Mouse (Mus musculus): Measurements from ENCODE around the gene Lrrc2. TPM values are rescaled to one million over a fixed set of nuclear protein-coding genes. Genes with fewer than 3 reads are reported as not detected.

The Lrrc2 gene
- total RNA-seq, 2 experiments from 2014 or later = 213 to 241 TPM

Small RNA genes within 50 kb of the gene (microRNA-seq; reads per million reads assigned to microRNA genes)
- gene Gm24269 (ENCODE audit: borderline number of aligned reads in 2 of 2) = 0 reads per million in 2 experiments

Other genes starting within 250 kb of the Lrrc2 start
- over 10,000 TPM; 10,942 to 11,353 TPM for gene Myl3, start 209.7 kb upstream of the Lrrc2 start, total RNA-seq (2021)
- gene Pth1r, start 204.4 kb upstream of the Lrrc2 start, total RNA-seq (2021) = 1 to 10 TPM; 6.5 to 6.6 TPM
- not detected for gene Prss42, start 153.4 kb upstream of the Lrrc2 start, total RNA-seq (2021)
- gene Prss44, start 137.6 kb upstream of the Lrrc2 start, total RNA-seq (2021) = not detected
- gene Prss43, start 124.9 kb upstream of the Lrrc2 start, total RNA-seq (2021) = not detected
- gene Prss45, start 117.0 kb upstream of the Lrrc2 start, total RNA-seq (2021) = not detected
- gene Prss46, start 107.0 kb upstream of the Lrrc2 start, total RNA-seq (2021) = not detected
- gene Prss50, start 93.6 kb upstream of the Lrrc2 start, total RNA-seq (2021) = not detected
- 10 to 100 TPM; 15.3 to 15.5 TPM for gene Als2cl, start 71.7 kb upstream of the Lrrc2 start, total RNA-seq (2021)
- gene Tmie, start 71.4 kb upstream of the Lrrc2 start, total RNA-seq (2021) = 1 to 10 TPM; 1.2 to 1.3 TPM
- gene Fam240a, start 34.7 kb upstream of the Lrrc2 start, total RNA-seq (2021) = not detected
- not detected for gene Tdgf1, start 5.4 kb upstream of the Lrrc2 start, total RNA-seq (2021)
- 1 to 10 TPM; 2.3 to 4.3 TPM for gene Rtp3, start 39.0 kb downstream of the Lrrc2 start, total RNA-seq (2021)
- gene Ltf, start 67.7 kb downstream of the Lrrc2 start, total RNA-seq (2021) = under 1 TPM; 0.75 to 0.84 TPM
- gene Ccrl2, start 106.0 kb downstream of the Lrrc2 start, total RNA-seq (2021) = 10 to 100 TPM; 14.3 to 21.1 TPM
- gene Lrrfip2, start 166.0 kb downstream of the Lrrc2 start, total RNA-seq (2021) = 10 to 100 TPM; 93.5 to 97.6 TPM